Mouse (Mus musculus): ENCODE results near the gene Rai14.

DNA sequence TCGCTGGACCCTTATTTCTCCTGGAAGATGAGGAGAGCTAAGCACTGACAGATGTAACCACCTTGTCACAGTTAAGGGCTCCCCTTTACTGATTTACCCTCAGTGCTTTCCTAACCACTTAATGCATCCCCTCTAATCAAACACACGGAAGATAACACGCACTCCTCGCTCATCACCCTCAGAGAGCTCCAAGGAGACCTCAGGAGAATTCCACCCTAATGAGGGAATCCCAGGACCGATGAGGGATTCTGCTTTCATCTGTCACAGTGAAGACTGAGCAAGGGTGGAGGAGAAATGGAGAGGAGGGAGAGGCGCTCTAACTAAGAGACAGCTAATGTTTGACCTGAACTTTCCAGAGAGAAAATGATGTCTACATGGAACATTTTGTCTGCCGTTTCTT, 44.3 kb downstream of the Rai14 start:
- no peak for TF ChIP-seq TAL1 (IDR thresholded peaks at IDR 0.05; ENCODE audit: low read length)
- TF ChIP-seq E2F4 (IDR thresholded peaks at IDR 0.05; ENCODE audit: borderline replicate concordance, low read depth, low read length) = no peak
- no peak for TF ChIP-seq BHLHE40 (IDR thresholded peaks at IDR 0.05; ENCODE audit: borderline replicate concordance, low read depth, low read length)
- no peak for TF ChIP-seq JUND (IDR thresholded peaks at IDR 0.05; ENCODE audit: low read depth, low read length)
- TF ChIP-seq CTCF (IDR thresholded peaks at IDR 0.05 in 2 of 3, conservative IDR thresholded peaks at IDR 0.05 in 1 of 3; ENCODE audit: control insufficient read depth in 1 of 3, insufficient read depth in 1 of 3, low read depth in 2 of 3, low read length in 3 of 3, poor library complexity in 1 of 3, severe bottlenecking in 1 of 3) = no peak
- TF ChIP-seq USF1 (IDR thresholded peaks at IDR 0.05; ENCODE audit: low read depth, low read length) = no peak
- no peak for TF ChIP-seq MAFK (IDR thresholded peaks at IDR 0.05; ENCODE audit: borderline replicate concordance, low read depth, low read length)

Measured in MEL (cell line).